Mouse (Mus musculus): ENCODE results near the gene Pnpla6. TPM values are rescaled to one million over a fixed set of nuclear protein-coding genes. Genes with fewer than 3 reads are reported as not detected.

The Pnpla6 gene
- 16.6 and 22.7 TPM in 2 replicates for polyA plus RNA-seq (2012)

GRCm38 (mm10) chr8:3515260-3515671, at the start of gene Pnpla6:
Gene Pnpla6 (plus strand): TSS chr8:3515384.

GRCm38 (mm10) chr8:3467006-3467885, 47.9 kb upstream of the Pnpla6 start, which contains the start of gene Pex11g:
Gene Pex11g (minus strand): TSS chr8:3467680.

GRCm38 (mm10) chr8:3470562-3470961, 44.6 kb upstream of the Pnpla6 start, which contains the start of gene Tex45:
Gene Tex45 (plus strand): TSS chr8:3470862.

GRCm38 (mm10) chr8:3492901-3493844, 22.0 kb upstream of the Pnpla6 start, which contains the start of gene Zfp358:
Gene Zfp358 (plus strand): TSS chr8:3493138.

GRCm38 (mm10) chr8:3500235-3501090, 14.7 kb upstream of the Pnpla6 start, which contains the start of gene Mcoln1:
Gene Mcoln1 (plus strand): TSS chr8:3500457.

GRCm38 (mm10) chr8:3567641-3568371, 52.6 kb downstream of the Pnpla6 start, which contains the start of gene C330021F23Rik:
Gene C330021F23Rik (plus strand): TSS chr8:3567990.

GRCm38 (mm10) chr8:3586993-3587390, 71.8 kb downstream of the Pnpla6 start, which contains the start of gene Camsap3:
Gene Camsap3 (plus strand): TSS chr8:3587293.

Other genes with a start within 250 kb of the Pnpla6 start
- 4.1 and 5.7 TPM in 2 replicates for gene Insr, start 235.8 kb upstream of the Pnpla6 start, polyA plus RNA-seq (2012)
- gene A430078G23Rik, start 162.0 kb upstream of the Pnpla6 start, polyA plus RNA-seq (2012) = 6.8 and 8.0 TPM in 2 replicates
- 71.7 and 87.9 TPM in 2 replicates for gene Arhgef18, start 122.4 kb upstream of the Pnpla6 start, polyA plus RNA-seq (2012)
- 1.5 and 2.5 TPM in 2 replicates for gene Pex11g, start 47.7 kb upstream of the Pnpla6 start, polyA plus RNA-seq (2012)
- gene Tex45, start 44.5 kb upstream of the Pnpla6 start, polyA plus RNA-seq (2012) = 0.84 and 2.1 TPM in 2 replicates
- gene Zfp358, start 22.2 kb upstream of the Pnpla6 start, polyA plus RNA-seq (2012) = 29.0 and 32.0 TPM in 2 replicates
- 235 and 263 TPM in 2 replicates for gene Mcoln1, start 14.9 kb upstream of the Pnpla6 start, polyA plus RNA-seq (2012)
- not detected in 2 replicates for gene C330021F23Rik, start 52.6 kb downstream of the Pnpla6 start, polyA plus RNA-seq (2012)
- gene Camsap3, start 71.9 kb downstream of the Pnpla6 start, polyA plus RNA-seq (2012) = 2.4 and 4.9 TPM in 2 replicates
- 51.6 and 63.7 TPM in 2 replicates for gene Xab2, start 105.9 kb downstream of the Pnpla6 start, polyA plus RNA-seq (2012)
- gene Pet100, start 106.2 kb downstream of the Pnpla6 start, polyA plus RNA-seq (2012) = 29.3 and 51.7 TPM in 2 replicates
- not detected in 2 replicates for gene Pcp2, start 110.2 kb downstream of the Pnpla6 start, polyA plus RNA-seq (2012)
- 427 and 433 TPM in 2 replicates for gene Stxbp2, start 115.6 kb downstream of the Pnpla6 start, polyA plus RNA-seq (2012)
- gene Retn, start 140.4 kb downstream of the Pnpla6 start, polyA plus RNA-seq (2012) = 0.27 TPM in 1 of 2 replicates, not detected in the other
- gene Mcemp1, start 150.4 kb downstream of the Pnpla6 start, polyA plus RNA-seq (2012) = 0.38 and 1.2 TPM in 2 replicates
- gene Fcor, start 157.0 kb downstream of the Pnpla6 start, polyA plus RNA-seq (2012) = 4.1 and 4.9 TPM in 2 replicates
- gene Trappc5, start 160.9 kb downstream of the Pnpla6 start, polyA plus RNA-seq (2012) = 34.8 and 35.6 TPM in 2 replicates
- 0.05 and 0.39 TPM in 2 replicates for gene Fcer2a, start 178.8 kb downstream of the Pnpla6 start, polyA plus RNA-seq (2012)
- gene Clec4g, start 205.3 kb downstream of the Pnpla6 start, polyA plus RNA-seq (2012) = not detected in 2 replicates
- gene Cd209a, start 233.6 kb downstream of the Pnpla6 start, polyA plus RNA-seq (2012) = 0.40 TPM in 1 of 2 replicates, not detected in the other